Mouse (Mus musculus): Measurements from ENCODE around the gene C2cd3. TPM values are rescaled to one million over a fixed set of nuclear protein-coding genes. Genes with fewer than 3 reads are reported as not detected.

Gene C2cd3
- polyA plus RNA-seq, 1 experiment, result 27.1 TPM

- TF ChIP-seq GATA1 (IDR thresholded peaks at IDR 0.05; ENCODE audit: low read length), result no peak
Measured at GRCm38 (mm10) chr7:100479100-100479822, 107.2 kb downstream of the C2cd3 start.

GRCm38 (mm10) chr7:100479823-100480164 lies 107.8 kb downstream of the C2cd3 start:
- no peak for TF ChIP-seq GATA1 (IDR thresholded peaks at IDR 0.05; ENCODE audit: low read length)

GRCm38 (mm10) chr7:100480175-100480574 lies 108.1 kb downstream of the C2cd3 start:
- no peak for TF ChIP-seq GATA1 (IDR thresholded peaks at IDR 0.05; ENCODE audit: low read length)

GRCm38 (mm10) chr7:100484493-100484892 lies 112.5 kb downstream of the C2cd3 start:
- no peak for TF ChIP-seq GATA1 (IDR thresholded peaks at IDR 0.05; ENCODE audit: low read length)

GRCm38 (mm10) chr7:100487301-100487700 lies 115.3 kb downstream of the C2cd3 start:
- TF ChIP-seq GATA1 (IDR thresholded peaks at IDR 0.05; ENCODE audit: low read length), result no peak

- TF ChIP-seq GATA1 (IDR thresholded peaks at IDR 0.05; ENCODE audit: low read length), result no peak
Measured at GRCm38 (mm10) chr7:100488474-100489048, 116.5 kb downstream of the C2cd3 start.

- no peak for TF ChIP-seq GATA1 (IDR thresholded peaks at IDR 0.05; ENCODE audit: low read length)
Measured at GRCm38 (mm10) chr7:100492391-100493116, 120.5 kb downstream of the C2cd3 start.

- no peak for TF ChIP-seq GATA1 (IDR thresholded peaks at IDR 0.05; ENCODE audit: low read length)
Measured at GRCm38 (mm10) chr7:100493117-100493483, 121.1 kb downstream of the C2cd3 start, which contains the start of gene Ucp2. Ucp2 (plus strand) TSS chr7:100493337.

- TF ChIP-seq GATA1 (IDR thresholded peaks at IDR 0.05; ENCODE audit: low read length), result no peak
Measured at GRCm38 (mm10) chr7:100493484-100494414, 121.7 kb downstream of the C2cd3 start.

- TF ChIP-seq GATA1 (IDR thresholded peaks at IDR 0.05; ENCODE audit: low read length), result no peak
Measured at GRCm38 (mm10) chr7:100494415-100494831, 122.4 kb downstream of the C2cd3 start.

GRCm38 (mm10) chr7:100495042-100495441 lies 123.0 kb downstream of the C2cd3 start:
- no peak for TF ChIP-seq GATA1 (IDR thresholded peaks at IDR 0.05; ENCODE audit: low read length)

- TF ChIP-seq GATA1 (IDR thresholded peaks at IDR 0.05; ENCODE audit: low read length), result no peak
Measured at GRCm38 (mm10) chr7:100495581-100496251, 123.7 kb downstream of the C2cd3 start.

- TF ChIP-seq GATA1 (IDR thresholded peaks at IDR 0.05; ENCODE audit: low read length), result no peak
Measured at GRCm38 (mm10) chr7:100496371-100496770, 124.3 kb downstream of the C2cd3 start.

GRCm38 (mm10) chr7:100496791-100497190 lies 124.8 kb downstream of the C2cd3 start:
- TF ChIP-seq GATA1 (IDR thresholded peaks at IDR 0.05; ENCODE audit: low read length), result no peak

- TF ChIP-seq GATA1 (IDR thresholded peaks at IDR 0.05; ENCODE audit: low read length), result no peak
Measured at GRCm38 (mm10) chr7:100497402-100497801, 125.4 kb downstream of the C2cd3 start.

All from G1E-ER4 (cell line).